ENCODE assay signal across 8 mouse cellular contexts in genomic region chr3:80802596-80803081, GRCm38 (mm10). TPM values are rescaled to one million over a fixed set of nuclear protein-coding genes. Genes with fewer than 3 reads are reported as not detected.
DNase-seq lines count a peak whose midpoint lies in the region; ATAC-seq lines count a peak whose summit lies in the region.

TSS of gene Gria2 (minus strand) at chr3:80802835.

- WGBS in embryonic facial prominence, embryonic 15.5 days, result under 1% methylated on average over 35 of the region's 35 CpGs
- under 1% methylated on average over 35 of the region's 35 CpGs for WGBS in heart, embryonic 16.5 days
- under 1% methylated on average over 35 of the region's 35 CpGs for WGBS in liver, embryonic 13.5 days (ENCODE audit: insufficient replicate concordance)

- ATAC-seq in embryonic facial prominence, embryonic 15.5 days (ENCODE audit: insufficient number of reproducible peaks, low FRiP score, low TSS enrichment, low read depth), result peak; percentile 73
- peak; percentile 87 for ATAC-seq in heart, embryonic 16.5 days (replicated peaks; ENCODE audit: extremely low read depth, insufficient read depth, low FRiP score)
- ATAC-seq in liver, embryonic 13.5 days (ENCODE audit: low read depth), result peak; percentile 51; the same call in 1 of the 2 replicates

- no peak within 1 kb of the TSS for H3K9ac ChIP-seq in embryonic facial prominence, embryonic 15.5 days
- no peak within 1 kb of the TSS for H3K9ac ChIP-seq in heart, embryonic 16.5 days (ENCODE audit: low read length)
- no peak within 1 kb of the TSS for H3K9ac ChIP-seq in liver, embryonic 13.5 days

- H3K4me2 ChIP-seq in embryonic facial prominence, embryonic 15.5 days (replicated peaks), result peak within 1 kb of the TSS; percentile 79
- H3K4me2 ChIP-seq in heart, embryonic 16.5 days (ENCODE audit: low read depth, low read length), result peak within 1 kb of the TSS; percentile 74
- peak within 1 kb of the TSS; percentile 53 for H3K4me2 ChIP-seq in liver, embryonic 13.5 days

- peaks cover 29% of the 10 kb centered on the region for H3K27me3 ChIP-seq in embryonic facial prominence, embryonic 15.5 days
- peaks cover 29% of the 10 kb centered on the region for H3K27me3 ChIP-seq in heart, embryonic 16.5 days (ENCODE audit: control insufficient read depth, insufficient read depth, low read length)
- H3K27me3 ChIP-seq in liver, embryonic 13.5 days, result peaks cover 29% of the 10 kb centered on the region

- H3K9me3 ChIP-seq in embryonic facial prominence, embryonic 15.5 days (replicated peaks), result no peaks in the 10 kb centered on the region
- H3K9me3 ChIP-seq in heart, embryonic 16.5 days (replicated peaks; ENCODE audit: control insufficient read depth, low read length), result no peaks in the 10 kb centered on the region
- no peaks in the 10 kb centered on the region for H3K9me3 ChIP-seq in liver, embryonic 13.5 days (replicated peaks)

- peak; percentile 30 for DNase-seq in 416B (ENCODE audit: low read depth)
- DNase-seq in adrenal gland, postnatal 36 days, result peak; percentile 83 to 84
- DNase-seq in kidney, postnatal 36 days, result peak; percentile 48 to 81
- DNase-seq in liver, embryonic 13.5 days, result peak; percentile 4
- peak; percentile 35 for DNase-seq in ovary, postnatal 10 days (ENCODE audit: low spot score)
- peak; percentile 3 to 27 for DNase-seq in urinary bladder, adult 18-20 months (ENCODE audit: low spot score in 2 of 2)

- no peak within 1 kb of the TSS for H3K27ac ChIP-seq in embryonic facial prominence, embryonic 15.5 days (replicated peaks)
- H3K27ac ChIP-seq in heart, embryonic 16.5 days (ENCODE audit: low read length), result no peak within 1 kb of the TSS
- no peak within 1 kb of the TSS for H3K27ac ChIP-seq in liver, embryonic 13.5 days

- H3K4me1 ChIP-seq in embryonic facial prominence, embryonic 15.5 days, result peaks cover 18% of the 10 kb centered on the region
- H3K4me1 ChIP-seq in heart, embryonic 16.5 days (ENCODE audit: control insufficient read depth, insufficient read depth, low read length), result peaks cover 13% of the 10 kb centered on the region
- H3K4me1 ChIP-seq in liver, embryonic 13.5 days (replicated peaks), result no peaks in the 10 kb centered on the region

- no peaks in the 10 kb centered on the region for H3K36me3 ChIP-seq in embryonic facial prominence, embryonic 15.5 days
- H3K36me3 ChIP-seq in heart, embryonic 16.5 days (ENCODE audit: control insufficient read depth, insufficient read depth), result no peaks in the 10 kb centered on the region
- no peaks in the 10 kb centered on the region for H3K36me3 ChIP-seq in liver, embryonic 13.5 days

- peak within 1 kb of the TSS; percentile 43 for H3K4me3 ChIP-seq in embryonic facial prominence, embryonic 15.5 days (replicated peaks)
- peak within 1 kb of the TSS; percentile 46 for H3K4me3 ChIP-seq in heart, embryonic 16.5 days (ENCODE audit: low read length)
- H3K4me3 ChIP-seq in liver, embryonic 13.5 days (replicated peaks), result peak within 1 kb of the TSS; percentile 29

RNA-seq across cellular contexts. Expression of gene Gria2, which starts in this region (rescaled TPM):
- total RNA-seq in adrenal gland, postnatal 36 days (2021), result 1 to 10 TPM; 6.9 to 9.3 TPM
- polyA plus RNA-seq in embryonic facial prominence, embryonic 15.5 days (2015; fragmentation: Nextera tagmentation; extraction: Ambion mirVana), result 1.6 and 1.8 TPM in 2 replicates
- polyA plus RNA-seq in heart, embryonic 16.5 days (2015; fragmentation: Nextera tagmentation; extraction: Ambion mirVana), result 0.35 and 0.50 TPM in 2 replicates
- polyA plus RNA-seq in liver, embryonic 13.5 days (2015; fragmentation: Nextera tagmentation; extraction: Ambion mirVana), result 0.15 and 0.33 TPM in 2 replicates

Comparison
In these comparisons a context has a peak if more than half of its experiments do, and no peak if none do; other contexts are left out.
1. Peak in ATAC-seq, H3K4me3 ChIP-seq and H3K4me2 ChIP-seq in heart, embryonic 16.5 days; RNA of the gene not detected or under 1 TPM.
2. Peak in DNase-seq, ATAC-seq, H3K4me3 ChIP-seq and H3K4me2 ChIP-seq in liver, embryonic 13.5 days; RNA of the gene not detected or under 1 TPM.
3. DNase-seq: peak in every context shown above with its lines; median percentile 84 in adrenal gland, postnatal 36 days; 64 in kidney, postnatal 36 days; 35 in ovary, postnatal 10 days; 30 in 416B; 15 in urinary bladder, adult 18-20 months; 4 in liver, embryonic 13.5 days.